In genomic region chr7:39448626-39449242, GRCm38 (mm10) we compare ENCODE assay signal across 9 mouse cellular contexts. TPM values are rescaled to one million over a fixed set of nuclear protein-coding genes. Genes with fewer than 3 reads are reported as not detected.
DNase-seq lines count a peak whose midpoint lies in the region; ATAC-seq and TF ChIP-seq lines count a peak whose summit lies in the region.
"Had no signal": no experiment of that assay in that cellular context is flagged by ENCODE, and none has a peak within 500 bp of the region (broad histone marks: within the 10 kb centered on the region; RNA-seq: fewer than 3 reads in every experiment).

No protein-coding gene starts in this region.

- no peak for TF ChIP-seq CTCF in bone marrow macrophage, adult 2 months (IDR thresholded peaks at IDR 0.05; ENCODE audit: low read depth, low read length)
- TF ChIP-seq CTCF in forebrain, postnatal 0 days (IDR thresholded peaks at IDR 0.05; ENCODE audit: low read depth): no peak

- no peak for DNase-seq in heart, postnatal 14 days
- DNase-seq in forebrain, postnatal 0 days: no peak
- no peak for DNase-seq in adrenal gland, adult 2 months
- DNase-seq in spleen, adult 18-20 months: no peak

- TF ChIP-seq POLR2A in bone marrow macrophage, adult 2 months (IDR thresholded peaks at IDR 0.05; ENCODE audit: borderline replicate concordance, low read depth, low read length): no peak

- H3K4me3 ChIP-seq in heart, embryonic 11.5 days (ENCODE audit: low read depth, low read length): peak overlapping the region; percentile 57
- peak overlapping the region; percentile 77 for H3K4me3 ChIP-seq in bone marrow macrophage, adult 2 months (ENCODE audit: insufficient read depth, low read length)
- peak overlapping the region; percentile 71 for H3K4me3 ChIP-seq in forebrain, postnatal 0 days (ENCODE audit: low read depth, low read length)
- peak overlapping the region; percentile 77 for H3K4me3 ChIP-seq in limb, embryonic 13.5 days
- H3K4me3 ChIP-seq in stomach, embryonic 16.5 days (replicated peaks; ENCODE audit: low read length): peak overlapping the region; percentile 77

- WGBS in heart, embryonic 11.5 days (ENCODE audit: insufficient replicate concordance): 63% methylated on average over 11 of the region's 11 CpGs
- 57% methylated on average over 11 of the region's 11 CpGs for WGBS in forebrain, postnatal 0 days
- 58% methylated on average over 11 of the region's 11 CpGs for WGBS in limb, embryonic 13.5 days
- 54% methylated on average over 11 of the region's 11 CpGs for WGBS in stomach, embryonic 16.5 days

- H3K9ac ChIP-seq in heart, embryonic 11.5 days (ENCODE audit: low read depth, low read length): peak overlapping the region; percentile 55; the same call in 1 of the 2 replicates
- H3K9ac ChIP-seq in forebrain, postnatal 0 days: peak overlapping the region; percentile 96
- no peak overlapping the region for H3K9ac ChIP-seq in limb, embryonic 13.5 days
- peak overlapping the region; percentile 66 for H3K9ac ChIP-seq in stomach, embryonic 16.5 days (ENCODE audit: low read length)

- no peak overlapping the region for H3K27ac ChIP-seq in heart, embryonic 11.5 days (ENCODE audit: low read depth, low read length)
- H3K27ac ChIP-seq in bone marrow macrophage, adult 2 months (ENCODE audit: insufficient read depth, low read depth, low read length): no peak overlapping the region
- peak overlapping the region; percentile 85; the same call in 1 of the 2 replicates for H3K27ac ChIP-seq in forebrain, postnatal 0 days (ENCODE audit: low read depth, low read length)
- no peak overlapping the region for H3K27ac ChIP-seq in limb, embryonic 13.5 days
- no peak overlapping the region for H3K27ac ChIP-seq in stomach, embryonic 16.5 days (ENCODE audit: low read length)

- no peak for ATAC-seq in heart, embryonic 11.5 days (replicated peaks; ENCODE audit: insufficient number of reproducible peaks, low FRiP score, low TSS enrichment)
- ATAC-seq in forebrain, postnatal 0 days: no peak
- no peak for ATAC-seq in limb, embryonic 13.5 days (ENCODE audit: low FRiP score, low read depth)
- ATAC-seq in stomach, embryonic 16.5 days (ENCODE audit: insufficient read depth, low FRiP score): no peak

- peaks cover 4% of the 10 kb centered on the region; the same call in 1 of the 2 replicates for H3K4me1 ChIP-seq in heart, embryonic 11.5 days (ENCODE audit: control insufficient read depth, insufficient read depth, low read length)
- H3K4me1 ChIP-seq in bone marrow macrophage, adult 2 months (ENCODE audit: control insufficient read depth, insufficient read depth, low read length): peaks cover 11% of the 10 kb centered on the region
- peaks cover 14% of the 10 kb centered on the region; the same call in 1 of the 2 replicates for H3K4me1 ChIP-seq in forebrain, postnatal 0 days (ENCODE audit: insufficient read depth)
- peaks cover 7% of the 10 kb centered on the region for H3K4me1 ChIP-seq in limb, embryonic 13.5 days
- H3K4me1 ChIP-seq in stomach, embryonic 16.5 days (ENCODE audit: control insufficient read depth, insufficient read depth, low read length): peaks cover 5% of the 10 kb centered on the region

- intact Hi-C loops in heart, postnatal 14 days (cut with DNase I): loop anchor here (2.0 kb wide), 1 partner anchor 102 kb away; no protein-coding TSS in a partner anchor

- H3K36me3 ChIP-seq in heart, embryonic 11.5 days (ENCODE audit: control insufficient read depth, insufficient read depth, low read length): no peaks in the 10 kb centered on the region
- H3K36me3 ChIP-seq in forebrain, postnatal 0 days (ENCODE audit: insufficient read depth): no peaks in the 10 kb centered on the region
- H3K36me3 ChIP-seq in limb, embryonic 13.5 days: peaks cover 8% of the 10 kb centered on the region; the same call in 1 of the 2 replicates
- H3K36me3 ChIP-seq in stomach, embryonic 16.5 days (ENCODE audit: control insufficient read depth, insufficient read depth, low read length): no peaks in the 10 kb centered on the region

- H3K27me3 ChIP-seq in heart, embryonic 11.5 days (ENCODE audit: control insufficient read depth, insufficient read depth, low read length): no peaks in the 10 kb centered on the region
- no peaks in the 10 kb centered on the region for H3K27me3 ChIP-seq in forebrain, postnatal 0 days (ENCODE audit: insufficient read depth, low read length)
- H3K27me3 ChIP-seq in limb, embryonic 13.5 days: peaks cover 10% of the 10 kb centered on the region
- H3K27me3 ChIP-seq in stomach, embryonic 16.5 days (ENCODE audit: control insufficient read depth, insufficient read depth, low read length): no peaks in the 10 kb centered on the region

- peak overlapping the region; percentile 85 for H3K4me2 ChIP-seq in heart, embryonic 11.5 days
- peak overlapping the region; percentile 69 for H3K4me2 ChIP-seq in forebrain, postnatal 0 days (ENCODE audit: low read depth)
- peak overlapping the region; percentile 80 for H3K4me2 ChIP-seq in limb, embryonic 13.5 days (replicated peaks)
- H3K4me2 ChIP-seq in stomach, embryonic 16.5 days (ENCODE audit: low read depth, low read length): peak overlapping the region; percentile 83

- no peaks in the 10 kb centered on the region for H3K9me3 ChIP-seq in heart, embryonic 11.5 days (replicated peaks; ENCODE audit: control insufficient read depth, low read length)
- H3K9me3 ChIP-seq in forebrain, postnatal 0 days (ENCODE audit: low read length): no peaks in the 10 kb centered on the region
- H3K9me3 ChIP-seq in limb, embryonic 13.5 days: no peaks in the 10 kb centered on the region
- no peaks in the 10 kb centered on the region for H3K9me3 ChIP-seq in stomach, embryonic 16.5 days (replicated peaks; ENCODE audit: control insufficient read depth, low read length)

RNA-seq across cellular contexts. Expression of gene Gm5114, which starts 35.8 kb away (rescaled TPM):
- polyA plus RNA-seq in heart, embryonic 11.5 days (2014; fragmentation: Nextera tagmentation; extraction: Ambion mirVana): not detected in 2 replicates
- total RNA-seq in heart, postnatal 14 days (2021): not detected
- not detected in 2 replicates for polyA plus RNA-seq in bone marrow macrophage, adult 2 months (2012; ENCODE audit: insufficient read depth, insufficient read length, missing spikeins)
- not detected in 2 replicates for total RNA-seq in forebrain, postnatal 0 days (2014; rRNA removed)
- not detected in 2 replicates for polyA plus RNA-seq in forebrain, postnatal 0 days (2015; fragmentation: Nextera tagmentation; extraction: Ambion mirVana)
- not detected in 2 replicates for polyA plus RNA-seq in limb, embryonic 13.5 days (2015; fragmentation: Nextera tagmentation; extraction: Ambion mirVana)
- polyA plus RNA-seq in stomach, embryonic 16.5 days (2015; fragmentation: Nextera tagmentation; extraction: Ambion mirVana): not detected in 2 replicates
- total RNA-seq in adrenal gland, adult 2 months (2021): not detected
- not detected in 2 replicates for polyA plus RNA-seq in adrenal gland, adult 2 months (2012; rRNA removed)
- total RNA-seq: heart, postnatal 10 days had no signal
